Mouse (Mus musculus) left cerebral cortex, postnatal 10 days (tissue): ENCODE results near the gene Cpn2. TPM values are rescaled to one million over a fixed set of nuclear protein-coding genes. Genes with fewer than 3 reads are reported as not detected.

Experiments used
- DNase-seq, 2 experiments: peaks; one replicate each; pipeline ENCODE4 v3.0.0; 2021 to 2022; ENCODE audit warnings: low spot score in 2 of 2, mixed read lengths in 1 of 2; ENCODE audit errors: extremely low spot score in 1 of 2
- intact Hi-C: fragments of 180-260 bp; cut with DNase I; formaldehyde crosslinking; loops from one replicate; pipeline ENCODE4 v1.15.1; 2025
- total RNA-seq, 2 experiments: library from RNA; stranded (reverse); gene quantifications; 2 replicates each; pipeline ENCODE4 v1.2.3; 2021

Cpn2 gene
- total RNA-seq, 2 experiments from 2014 or later = not detected

DNA sequence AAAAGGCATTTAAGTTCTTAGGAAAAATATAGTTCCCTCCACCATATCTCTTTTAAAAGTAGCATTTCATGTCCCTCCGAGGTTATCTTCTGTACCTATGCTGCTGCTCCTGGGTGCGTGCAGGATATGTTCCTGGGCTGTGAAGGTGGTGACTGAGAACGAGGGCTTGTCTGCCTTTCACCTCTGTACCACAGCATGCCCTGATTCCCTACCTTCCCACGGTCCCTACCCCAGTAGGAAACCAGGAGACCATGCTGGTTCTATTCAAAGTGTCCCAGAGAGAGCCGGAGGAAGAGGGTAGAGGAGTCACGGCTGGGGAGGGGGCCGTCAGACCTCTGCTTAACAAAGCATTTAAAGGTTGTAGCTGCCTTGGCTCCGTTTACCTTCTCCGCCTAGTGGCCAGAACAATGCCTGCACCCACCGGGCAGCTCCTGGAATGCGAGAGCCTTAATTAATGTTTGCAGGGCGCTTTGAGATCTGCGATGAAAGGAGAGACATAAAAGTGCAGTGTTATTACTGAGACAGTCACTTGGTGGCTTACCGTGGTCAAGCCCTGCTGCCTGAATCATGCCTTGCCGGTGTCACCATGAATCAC is 16.5 kb upstream of the Cpn2 start:
- intact Hi-C loops = no loop called here
- DNase-seq = no peak

GRCm38 (mm10) chr16:30282844-30283495 is 15.7 kb upstream of the Cpn2 start, which contains the start of gene Lrrc15:
Lrrc15 (minus strand) TSS chr16:30283256.
- peak in 1 of 2 experiments; percentile 44 for DNase-seq
- intact Hi-C loops = no loop called here

DNA sequence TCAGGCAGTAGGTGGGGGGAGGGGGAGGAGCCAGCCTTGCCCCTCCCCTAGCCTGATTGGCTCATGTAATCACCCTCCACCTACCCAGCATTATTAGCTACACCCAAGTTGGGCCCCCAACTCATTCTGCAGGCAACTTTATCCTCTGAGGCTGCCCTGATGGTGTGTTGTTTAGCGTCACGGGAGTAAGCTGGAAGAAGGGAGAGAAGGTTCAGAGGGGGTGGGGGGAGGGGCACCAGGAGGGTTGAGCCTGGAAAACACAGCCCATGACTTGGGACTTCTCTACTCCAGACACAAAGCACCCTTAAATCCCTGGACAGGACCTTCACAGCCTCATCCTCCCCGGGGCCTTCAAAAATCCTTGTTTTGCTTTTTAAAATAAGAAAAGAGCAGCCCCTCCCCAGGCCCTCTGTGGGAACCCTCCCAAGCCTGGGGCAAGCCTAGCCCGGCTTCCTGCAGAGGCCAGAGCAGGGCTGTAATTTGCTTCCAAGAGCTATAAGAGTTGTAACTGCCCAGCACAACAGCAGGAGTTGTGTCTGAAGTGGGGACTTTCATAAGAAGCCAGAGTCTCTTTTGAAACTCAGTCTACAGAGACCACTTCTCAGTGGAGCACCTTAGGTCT is 13.5 kb upstream of the Cpn2 start:
- intact Hi-C loops = no loop called here
- DNase-seq = no peak

GRCm38 (mm10) chr16:30278406-30278805 is 11.1 kb upstream of the Cpn2 start:
- DNase-seq = no peak
- intact Hi-C loops = no loop called here

- DNase-seq = no peak
- intact Hi-C loops = no loop called here
Measured at GRCm38 (mm10) chr16:30275558-30276340, 8.4 kb upstream of the Cpn2 start.

DNA sequence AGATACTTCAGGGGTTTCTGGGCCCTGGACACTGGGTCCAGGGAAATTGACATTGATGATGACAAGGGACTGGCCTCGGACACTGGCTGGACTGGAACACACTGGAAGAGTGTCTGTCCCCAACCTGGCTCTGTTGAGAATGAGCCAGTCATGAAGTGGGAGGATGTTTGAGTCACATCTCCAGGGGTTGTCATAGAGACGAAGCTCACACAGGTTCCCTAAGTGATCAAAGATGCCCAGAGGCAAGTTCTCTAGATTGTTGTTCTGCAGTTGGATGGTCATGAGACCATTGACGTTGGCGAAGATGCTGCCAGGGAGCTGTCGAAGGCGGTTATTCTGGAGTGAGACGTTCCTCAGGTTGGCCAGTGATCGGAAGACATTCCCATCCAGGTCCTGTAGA is 5.8 kb upstream of the Cpn2 start:
- DNase-seq = no peak
- intact Hi-C loops = no loop called here

- no peak for DNase-seq
- intact Hi-C loops = no loop called here
Measured at GRCm38 (mm10) chr16:30271941-30272595, 4.8 kb upstream of the Cpn2 start.

- intact Hi-C loops = no loop called here
- DNase-seq = no peak
Measured at GRCm38 (mm10) chr16:30271223-30271761, 4.0 kb upstream of the Cpn2 start.

GRCm38 (mm10) chr16:30266561-30266960 is 738 bp downstream of the Cpn2 start:
- intact Hi-C loops = no loop called here
- no peak for DNase-seq

- intact Hi-C loops = no loop called here
- no peak for DNase-seq
Measured at GRCm38 (mm10) chr16:30265611-30266010, 1.7 kb downstream of the Cpn2 start.

- intact Hi-C loops = no loop called here
- no peak for DNase-seq
Measured at GRCm38 (mm10) chr16:30263156-30263555, 4.1 kb downstream of the Cpn2 start.

DNA sequence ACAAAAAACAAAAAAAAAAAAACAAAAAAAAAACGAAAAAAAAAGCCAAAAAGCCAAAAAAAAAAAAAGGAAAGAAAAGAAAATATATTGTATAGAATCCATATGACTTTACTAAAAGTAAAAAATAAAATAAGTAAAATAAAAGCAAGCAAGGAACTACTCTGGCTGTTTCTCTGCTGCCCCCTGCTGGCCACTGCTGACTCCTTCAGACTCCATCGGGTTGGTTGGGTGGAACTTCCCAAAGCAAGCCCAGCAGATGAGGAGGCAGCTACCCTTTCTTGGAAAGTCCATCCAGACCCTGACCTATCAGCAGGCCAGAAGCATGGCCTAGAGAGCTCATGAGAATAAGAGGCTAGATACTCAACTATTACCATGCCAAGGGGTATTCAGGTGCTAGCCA is 4.6 kb downstream of the Cpn2 start:
- peak; percentile 52 to 72 for DNase-seq
- intact Hi-C loops = no loop called here

DNA sequence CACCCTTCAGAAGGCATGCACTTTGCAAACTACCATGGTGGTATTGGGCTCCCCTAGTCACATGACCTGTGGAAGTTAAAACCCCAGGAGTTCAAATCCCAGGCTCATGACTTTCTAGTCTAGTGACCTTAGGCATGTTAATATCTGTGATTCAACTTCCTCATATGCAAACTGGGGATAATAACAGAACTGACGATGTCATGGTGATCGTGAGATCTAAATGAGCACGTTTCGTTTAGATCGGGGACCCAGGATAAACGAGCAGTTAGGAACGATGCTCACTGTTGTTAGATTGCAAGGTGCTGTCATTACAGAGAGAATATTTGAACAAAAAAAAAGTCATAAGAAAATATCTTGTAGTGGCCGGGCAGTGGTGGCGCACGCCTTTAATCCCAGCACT is 5.1 kb downstream of the Cpn2 start:
- no peak for DNase-seq
- intact Hi-C loops = no loop called here

DNA sequence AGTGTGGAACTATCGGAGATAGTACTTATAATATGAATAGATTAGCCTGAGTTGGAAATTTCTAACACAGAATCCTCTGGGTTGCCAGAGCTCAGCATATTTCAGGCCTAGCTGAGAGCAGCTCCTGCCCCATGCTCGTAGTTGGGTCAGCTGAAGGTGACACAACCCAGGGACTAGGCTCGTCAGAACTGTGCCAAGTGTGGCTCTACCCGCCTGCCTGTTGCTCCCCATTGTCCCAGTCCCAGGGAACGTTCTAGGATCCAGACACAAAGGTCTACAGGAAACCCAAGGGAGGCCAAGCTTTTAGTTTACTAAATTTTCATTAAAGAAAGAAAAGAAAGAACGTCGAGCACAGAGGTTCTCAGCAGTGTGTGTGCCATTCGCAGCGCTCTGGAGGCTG is 6.0 kb downstream of the Cpn2 start:
- intact Hi-C loops = no loop called here
- DNase-seq = no peak

- intact Hi-C loops = no loop called here
Measured at GRCm38 (mm10) chr16:30260012-30260635, 7.2 kb downstream of the Cpn2 start.

DNA sequence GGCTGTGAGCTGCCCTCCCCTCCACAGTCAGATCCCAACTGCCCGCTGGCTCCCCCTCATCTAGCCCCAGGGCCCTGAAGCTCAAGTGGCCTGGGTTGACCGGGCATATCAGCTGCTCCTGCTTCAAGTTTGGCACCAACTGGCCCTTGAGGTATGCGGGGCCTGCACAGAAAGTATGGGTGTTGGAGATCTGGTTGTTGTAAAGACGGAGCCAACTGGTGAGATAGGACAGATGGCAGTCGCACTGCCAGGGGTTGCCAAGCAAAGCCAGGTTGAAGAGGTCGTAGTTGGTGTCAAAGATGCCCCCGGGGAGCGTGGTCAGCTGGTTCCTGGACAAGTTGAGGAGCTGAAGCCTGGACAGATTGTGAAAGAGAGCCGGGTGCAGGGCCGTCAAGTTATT is 7.9 kb downstream of the Cpn2 start:
- intact Hi-C loops = loop anchor here (10.0 kb wide), 1 partner anchor 245 kb away; no protein-coding TSS in a partner anchor
- DNase-seq = no peak

More at GRCm38 (mm10) chr16:30260012-30260635, 7.2 kb downstream of the Cpn2 start:
- DNase-seq = no peak

DNA sequence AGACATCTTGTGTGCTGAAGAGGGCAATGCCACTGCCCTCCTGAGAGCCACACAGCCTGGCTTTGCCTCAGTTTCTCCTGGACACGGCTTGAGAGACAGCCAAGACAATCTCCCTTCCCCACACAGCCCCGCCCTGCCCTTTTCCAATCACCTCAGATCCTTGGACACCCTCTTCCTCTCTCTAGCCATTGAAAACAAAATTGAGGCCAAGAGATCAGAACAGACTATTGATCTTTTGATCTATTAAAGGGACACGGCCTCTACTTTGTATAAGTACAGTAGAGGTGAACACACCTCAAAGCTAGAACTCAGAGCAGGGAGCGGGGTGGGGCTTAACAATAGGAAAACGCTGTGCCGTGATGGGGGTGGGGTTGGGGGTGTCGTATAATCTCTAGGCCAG is 8.9 kb downstream of the Cpn2 start:
- no peak for DNase-seq
- intact Hi-C loops = loop anchor here (10.0 kb wide), 1 partner anchor 246 kb away; no protein-coding TSS in a partner anchor

- DNase-seq = no peak
- intact Hi-C loops = loop anchor here (10.0 kb wide), 1 partner anchor 247 kb away; no protein-coding TSS in a partner anchor
Measured at GRCm38 (mm10) chr16:30257718-30258117, 9.6 kb downstream of the Cpn2 start.
